Mouse (Mus musculus) thymus, adult 2 months (tissue): ENCODE results near the gene Ufd1.

ENCODE experiments used
- CTCF ChIP-seq: fragments of 200-500 bp; IDR thresholded peaks from 2 replicates; pipeline ENCODE4 v1.5.1; 2012; ENCODE audit warnings: mild to moderate bottlenecking, control low read depth, low read length, moderate library complexity, borderline replicate concordance; ENCODE audit not compliant: control insufficient read depth, poor library complexity, insufficient read depth; ENCODE audit errors: extremely low read depth
- POLR2A ChIP-seq: fragments of 200-500 bp; IDR thresholded peaks from 2 replicates; pipeline ENCODE4 v1.6.1; 2012; ENCODE audit warnings: mild to moderate bottlenecking, low read length, control low read depth, moderate library complexity; ENCODE audit not compliant: control insufficient read depth, poor library complexity, insufficient read depth; ENCODE audit errors: extremely low read depth

DNA sequence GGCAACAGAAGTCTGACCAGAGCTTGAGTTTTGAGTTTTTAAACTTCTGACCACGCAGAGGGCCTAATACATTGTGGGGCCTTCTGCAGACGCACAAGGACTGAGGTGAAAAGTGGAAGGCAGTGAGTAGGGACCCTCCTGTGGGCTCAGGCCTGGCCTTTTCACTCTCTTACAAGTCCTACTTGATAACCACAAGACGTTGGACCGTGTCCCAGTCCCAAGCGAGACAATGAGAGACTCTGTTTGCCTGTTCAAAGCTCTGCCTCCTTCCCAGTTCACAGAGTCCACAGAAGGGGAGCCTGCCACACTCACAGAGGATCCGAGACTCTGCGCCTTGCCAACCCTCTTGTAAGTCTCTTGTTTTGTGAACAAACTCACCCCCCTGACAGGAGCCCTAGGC lies 14.9 kb upstream of the Ufd1 start:
- TF ChIP-seq CTCF (no peak), POLR2A (no peak)
